Mouse (Mus musculus): ENCODE measurements around the gene Fntb. TPM values are rescaled to one million over a fixed set of nuclear protein-coding genes. Genes with fewer than 3 reads are reported as not detected.
A peak's percentile ranks its signal among the peaks of the same experiment; 100 is the strongest.

Gene Fntb
- polyA plus RNA-seq, 1 experiment, result 81.0 TPM

GRCm38 (mm10) chr12:76891160-76891559 is 125.8 kb downstream of the Fntb start:
- Histone ChIP-seq H3K9me3 (replicated peaks; ENCODE audit: control insufficient read depth, insufficient read depth, low read length, poor library complexity, severe bottlenecking) (no peaks in the 10 kb centered on the region), H3K4me1 (ENCODE audit: control insufficient read depth, insufficient read depth, low read length) (peaks cover 14% of the 10 kb centered on the region), H3K27ac (ENCODE audit: insufficient read depth, low read length) (no peak overlapping the region), H3K9ac (ENCODE audit: low read depth, poor library complexity, severe bottlenecking) (no peak overlapping the region), H3K27me3 (ENCODE audit: control insufficient read depth, insufficient read depth, low read length, poor library complexity, severe bottlenecking) (no peaks in the 10 kb centered on the region), H3K36me3 (ENCODE audit: control insufficient read depth, insufficient read depth, low read length, poor library complexity, severe bottlenecking) (no peaks in the 10 kb centered on the region), H3K4me3 (ENCODE audit: low read depth, low read length) (no peak overlapping the region)
- TF ChIP-seq EP300 (IDR thresholded peaks at IDR 0.05; ENCODE audit: insufficient read depth, low read depth, low read length), result no peak
- no peak for TF ChIP-seq POLR2A (IDR thresholded peaks at IDR 0.05; ENCODE audit: insufficient read depth, low read length)
- TF ChIP-seq CTCF (IDR thresholded peaks at IDR 0.05; ENCODE audit: low read depth, low read length), result no peak

- no peaks in the 10 kb centered on the region for H3K36me3 ChIP-seq (ENCODE audit: control insufficient read depth, insufficient read depth, low read length, poor library complexity, severe bottlenecking)
- no peaks in the 10 kb centered on the region for H3K27me3 ChIP-seq (ENCODE audit: control insufficient read depth, insufficient read depth, low read length, poor library complexity, severe bottlenecking)
- H3K9ac ChIP-seq (ENCODE audit: low read depth, poor library complexity, severe bottlenecking), result no peak overlapping the region
- peaks cover 18% of the 10 kb centered on the region for H3K4me1 ChIP-seq (ENCODE audit: control insufficient read depth, insufficient read depth, low read length)
- H3K4me3 ChIP-seq (ENCODE audit: low read depth, low read length), result no peak overlapping the region
- H3K9me3 ChIP-seq (replicated peaks; ENCODE audit: control insufficient read depth, insufficient read depth, low read length, poor library complexity, severe bottlenecking), result no peaks in the 10 kb centered on the region
- TF ChIP-seq EP300 (IDR thresholded peaks at IDR 0.05; ENCODE audit: insufficient read depth, low read depth, low read length), result no peak
- TF ChIP-seq POLR2A (IDR thresholded peaks at IDR 0.05; ENCODE audit: insufficient read depth, low read length), result no peak
- no peak for TF ChIP-seq CTCF (IDR thresholded peaks at IDR 0.05; ENCODE audit: low read depth, low read length)
- H3K27ac ChIP-seq (ENCODE audit: insufficient read depth, low read length), result no peak overlapping the region
These were observed 127.7 kb downstream of the Fntb start for GRCm38 (mm10) chr12:76892910-76893695.

- Histone ChIP-seq H3K9ac (ENCODE audit: low read depth, poor library complexity, severe bottlenecking) (no peak overlapping the region), H3K27me3 (ENCODE audit: control insufficient read depth, insufficient read depth, low read length, poor library complexity, severe bottlenecking) (no peaks in the 10 kb centered on the region)
- TF ChIP-seq EP300 (IDR thresholded peaks at IDR 0.05; ENCODE audit: insufficient read depth, low read depth, low read length) (no peak), CTCF (IDR thresholded peaks at IDR 0.05; ENCODE audit: low read depth, low read length) (peak; percentile 64)
These were observed 129.6 kb downstream of the Fntb start for GRCm38 (mm10) chr12:76894792-76895559.

DNA sequence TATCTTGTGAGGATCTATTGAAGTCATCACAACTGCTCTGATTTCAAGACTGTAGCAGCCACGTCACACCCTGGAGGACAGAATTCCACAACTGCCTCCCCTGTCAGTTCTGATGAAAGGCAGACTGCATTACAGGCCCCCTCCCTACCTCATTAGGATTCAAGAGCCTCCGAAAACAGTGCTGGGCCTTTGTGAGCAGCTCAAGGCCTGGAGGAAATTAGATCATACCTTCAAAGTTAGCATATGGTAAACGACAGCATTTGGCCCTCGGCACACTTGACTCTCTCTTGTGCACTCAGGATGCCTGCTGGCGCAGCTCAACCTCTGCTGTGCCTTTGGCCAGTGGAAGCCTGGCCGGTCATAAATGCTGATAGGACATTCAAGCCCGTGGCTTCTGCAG is 130.4 kb downstream of the Fntb start:
- TF ChIP-seq EP300 (IDR thresholded peaks at IDR 0.05; ENCODE audit: insufficient read depth, low read depth, low read length) (peak; percentile 79), CTCF (IDR thresholded peaks at IDR 0.05; ENCODE audit: low read depth, low read length) (no peak)
- H3K27me3 ChIP-seq (ENCODE audit: control insufficient read depth, insufficient read depth, low read length, poor library complexity, severe bottlenecking), result no peaks in the 10 kb centered on the region
- no peaks in the 10 kb centered on the region for H3K9me3 ChIP-seq (replicated peaks; ENCODE audit: control insufficient read depth, insufficient read depth, low read length, poor library complexity, severe bottlenecking)
- H3K27ac ChIP-seq (ENCODE audit: insufficient read depth, low read length), result peak overlapping the region; percentile 69
- no peak overlapping the region for H3K9ac ChIP-seq (ENCODE audit: low read depth, poor library complexity, severe bottlenecking)
- no peak overlapping the region for H3K4me3 ChIP-seq (ENCODE audit: low read depth, low read length)
- H3K4me1 ChIP-seq (ENCODE audit: control insufficient read depth, insufficient read depth, low read length), result peaks cover 18% of the 10 kb centered on the region
- no peaks in the 10 kb centered on the region for H3K36me3 ChIP-seq (ENCODE audit: control insufficient read depth, insufficient read depth, low read length, poor library complexity, severe bottlenecking)

More at GRCm38 (mm10) chr12:76894792-76895559, 129.6 kb downstream of the Fntb start:
- Histone ChIP-seq H3K27ac (ENCODE audit: insufficient read depth, low read length) (peak overlapping the region; percentile 69), H3K4me1 (ENCODE audit: control insufficient read depth, insufficient read depth, low read length) (peaks cover 18% of the 10 kb centered on the region), H3K4me3 (ENCODE audit: low read depth, low read length) (no peak overlapping the region), H3K9me3 (replicated peaks; ENCODE audit: control insufficient read depth, insufficient read depth, low read length, poor library complexity, severe bottlenecking) (no peaks in the 10 kb centered on the region), H3K36me3 (ENCODE audit: control insufficient read depth, insufficient read depth, low read length, poor library complexity, severe bottlenecking) (no peaks in the 10 kb centered on the region)

DNA sequence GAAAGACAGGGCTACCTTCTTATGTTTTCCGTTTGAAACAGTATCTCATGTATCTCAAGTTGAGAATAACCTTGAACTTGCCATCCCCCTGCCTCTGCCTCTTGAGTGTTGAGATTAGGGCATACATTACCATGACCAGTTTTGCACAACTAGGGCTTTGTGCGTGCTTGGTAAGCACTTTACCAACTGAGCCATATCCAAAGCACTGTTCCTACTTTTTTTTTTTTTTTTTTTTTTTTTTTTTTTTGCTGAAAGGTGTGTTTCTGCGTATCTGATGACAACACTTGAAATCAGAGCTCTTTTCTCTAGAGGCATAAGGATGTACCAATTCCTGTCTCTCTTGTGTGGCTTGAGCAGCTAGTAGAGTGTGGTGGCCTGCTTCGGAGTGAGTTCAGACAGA is 131.2 kb downstream of the Fntb start:
- H3K27ac ChIP-seq (ENCODE audit: insufficient read depth, low read length), result 0 out of 2 replicates have a peak overlapping the region, but pooled peaks have one; percentile 45

GRCm38 (mm10) chr12:76897006-76897405 is 131.6 kb downstream of the Fntb start:
- Histone ChIP-seq H3K4me3 (ENCODE audit: low read depth, low read length) (no peak overlapping the region), H3K4me1 (ENCODE audit: control insufficient read depth, insufficient read depth, low read length) (peaks cover 18% of the 10 kb centered on the region), H3K27me3 (ENCODE audit: control insufficient read depth, insufficient read depth, low read length, poor library complexity, severe bottlenecking) (no peaks in the 10 kb centered on the region), H3K27ac (ENCODE audit: insufficient read depth, low read length) (peak overlapping the region; percentile 45; the same call in 1 of the 2 replicates), H3K9me3 (replicated peaks; ENCODE audit: control insufficient read depth, insufficient read depth, low read length, poor library complexity, severe bottlenecking) (no peaks in the 10 kb centered on the region), H3K36me3 (ENCODE audit: control insufficient read depth, insufficient read depth, low read length, poor library complexity, severe bottlenecking) (no peaks in the 10 kb centered on the region), H3K9ac (ENCODE audit: low read depth, poor library complexity, severe bottlenecking) (no peak overlapping the region)
- TF ChIP-seq CTCF (IDR thresholded peaks at IDR 0.05; ENCODE audit: low read depth, low read length), result no peak
- no peak for TF ChIP-seq EP300 (IDR thresholded peaks at IDR 0.05; ENCODE audit: insufficient read depth, low read depth, low read length)
- no peak for TF ChIP-seq POLR2A (IDR thresholded peaks at IDR 0.05; ENCODE audit: insufficient read depth, low read length)

More for the DNA sequence above, 131.2 kb downstream of the Fntb start:
- H3K27me3 ChIP-seq (ENCODE audit: control insufficient read depth, insufficient read depth, low read length, poor library complexity, severe bottlenecking), result no peaks in the 10 kb centered on the region
- no peak for TF ChIP-seq EP300 (IDR thresholded peaks at IDR 0.05; ENCODE audit: insufficient read depth, low read depth, low read length)
- no peak for TF ChIP-seq CTCF (IDR thresholded peaks at IDR 0.05; ENCODE audit: low read depth, low read length)
- TF ChIP-seq POLR2A (IDR thresholded peaks at IDR 0.05; ENCODE audit: insufficient read depth, low read length), result no peak
- H3K4me1 ChIP-seq (ENCODE audit: control insufficient read depth, insufficient read depth, low read length), result peaks cover 18% of the 10 kb centered on the region
- H3K9me3 ChIP-seq (replicated peaks; ENCODE audit: control insufficient read depth, insufficient read depth, low read length, poor library complexity, severe bottlenecking), result no peaks in the 10 kb centered on the region
- no peak overlapping the region for H3K4me3 ChIP-seq (ENCODE audit: low read depth, low read length)
- no peak overlapping the region for H3K9ac ChIP-seq (ENCODE audit: low read depth, poor library complexity, severe bottlenecking)
- no peaks in the 10 kb centered on the region for H3K36me3 ChIP-seq (ENCODE audit: control insufficient read depth, insufficient read depth, low read length, poor library complexity, severe bottlenecking)

Data from ES-Bruce4 (cell line).